Mouse (Mus musculus) hindbrain, embryonic 14.5 days (tissue): ENCODE data around the gene Opcml. TPM values are rescaled to one million over a fixed set of nuclear protein-coding genes. Genes with fewer than 3 reads are reported as not detected.

Experiments
- ATAC-seq: fragments of 200-750 bp; cut with Nextera tagmentation; 2 replicates; pipeline ENCODE4 v1.8.0; 2017; ENCODE audit warnings: moderate number of reproducible peaks, mild to moderate bottlenecking, moderate TSS enrichment, moderate library complexity; ENCODE audit not compliant: low FRiP score
- DNase-seq: peaks from one replicate; pipeline ENCODE4 v3.0.0-alpha.2; 2015; ENCODE audit warnings: low spot score
- H3K27ac ChIP-seq: fragments of 300-500 bp; sonication (generic); 2 replicates; pipeline ENCODE4 v1.5.1; 2014; ENCODE audit warnings: mild to moderate bottlenecking, moderate library complexity
- H3K27me3 ChIP-seq: fragments of 300-500 bp; sonication (generic); 2 replicates; pipeline ENCODE4 v1.6.1; 2014; ENCODE audit warnings: mild to moderate bottlenecking, low read length, mixed read lengths; ENCODE audit not compliant: control insufficient read depth, insufficient read depth
- H3K36me3 ChIP-seq: fragments of 300-500 bp; sonication (generic); replicated peaks from 2 replicates; pipeline ENCODE4 v1.6.1; 2014; ENCODE audit not compliant: control insufficient read depth, insufficient read depth
- H3K4me1 ChIP-seq: fragments of 300-500 bp; sonication (generic); replicated peaks from 2 replicates; pipeline ENCODE4 v1.6.1; 2014; ENCODE audit warnings: antibody characterized with exemption, low read length, mixed read lengths; ENCODE audit not compliant: control insufficient read depth, insufficient read depth
- H3K4me2 ChIP-seq: fragments of 300-500 bp; sonication (generic); replicated peaks from 2 replicates; pipeline ENCODE4 v1.6.1; 2014; ENCODE audit warnings: mild to moderate bottlenecking, moderate library complexity
- H3K4me3 ChIP-seq: fragments of 300-500 bp; sonication (generic); replicated peaks from 2 replicates; pipeline ENCODE4 v1.5.1; 2014; ENCODE audit warnings: mild to moderate bottlenecking, low read length
- H3K9ac ChIP-seq: fragments of 300-500 bp; sonication (generic); 2 replicates; pipeline ENCODE4 v1.6.1; 2014
- H3K9me3 ChIP-seq: fragments of 300-500 bp; sonication (generic); 2 replicates; pipeline ENCODE4 v1.6.1; 2016; ENCODE audit warnings: low read length; ENCODE audit not compliant: control insufficient read depth
- WGBS: fragments of 180-500 bp; shearing (Covaris S2); extraction: QIAGEN DNeasy Blood & Tissue Kit; methylation state at CpG from one replicate; pipeline ENCODE4 v1.1.7; 2014; 5-methylcytosine and 5-hydroxymethylcytosine counted together
- polyA plus RNA-seq: library from polyadenylated mRNA; unstranded; fragments of >200 nt; fragmentation: Nextera tagmentation; extraction: Ambion mirVana; gene quantifications from 2 replicates; pipeline ENCODE4 v1.2.1, GENCODE M21; 2014

Gene Opcml
- polyA plus RNA-seq, 1 experiment from 2014 or later: 42.9 TPM

DNA sequence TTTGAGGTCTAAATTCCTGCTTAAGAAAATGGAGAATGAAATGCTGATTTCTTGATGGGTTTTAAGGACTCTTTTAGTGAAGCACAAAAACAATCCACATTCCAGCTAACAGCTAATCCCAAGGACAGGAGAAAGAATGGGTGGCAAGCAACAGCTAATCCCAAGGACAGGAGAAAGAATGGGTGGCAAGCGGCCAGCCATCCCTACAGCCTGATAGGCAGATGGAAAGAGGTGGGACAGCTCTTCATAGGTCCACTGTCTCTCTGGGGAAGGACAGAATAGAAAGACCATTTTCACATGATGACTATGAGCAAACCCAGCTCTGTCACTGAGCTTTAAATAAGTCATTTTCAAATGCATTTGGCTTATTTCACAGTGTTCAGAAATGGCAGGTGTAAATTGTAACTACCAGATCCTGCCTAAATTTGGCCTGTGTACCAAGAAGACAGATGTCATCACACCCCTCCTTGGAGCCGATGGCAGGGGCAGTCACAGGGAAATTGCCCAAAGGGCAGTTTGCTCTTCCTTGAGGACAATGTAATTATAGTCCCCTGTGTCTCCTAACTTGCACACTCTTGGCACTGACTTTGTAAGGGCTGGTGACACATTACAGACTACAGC, 427.6 kb downstream of the Opcml start:
- H3K4me1 ChIP-seq: no peaks in the 10 kb centered on the region
- no peak overlapping the region for H3K4me3 ChIP-seq
- no peak for DNase-seq
- 68% methylated on average over 2 of the region's 2 CpGs for WGBS
- H3K27ac ChIP-seq: no peak overlapping the region
- H3K36me3 ChIP-seq: no peaks in the 10 kb centered on the region
- H3K27me3 ChIP-seq: no peaks in the 10 kb centered on the region
- H3K9ac ChIP-seq: no peak overlapping the region
- no peaks in the 10 kb centered on the region for H3K9me3 ChIP-seq
- ATAC-seq: no peak
- H3K4me2 ChIP-seq: no peak overlapping the region

DNA sequence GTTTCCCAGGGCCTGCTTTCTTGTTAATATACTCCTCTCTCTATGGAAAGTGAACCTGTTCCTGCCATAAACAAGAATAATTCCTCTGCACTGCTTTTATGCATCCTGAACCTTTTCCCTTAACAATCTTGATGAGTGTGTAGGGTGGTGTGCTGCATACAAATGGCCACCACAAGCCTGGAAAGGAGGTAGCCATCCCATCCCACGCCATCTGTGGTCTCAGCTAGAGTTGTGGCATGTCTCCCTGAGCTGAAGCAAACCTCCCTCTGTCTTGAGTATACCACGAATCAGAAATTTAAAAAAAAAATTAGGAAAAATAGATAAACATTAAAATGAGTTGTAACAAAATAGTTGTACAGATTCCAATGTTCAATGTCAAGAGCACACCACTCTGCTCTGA, 432.2 kb downstream of the Opcml start:
- WGBS: 69% methylated on average over 2 of the region's 2 CpGs

DNA sequence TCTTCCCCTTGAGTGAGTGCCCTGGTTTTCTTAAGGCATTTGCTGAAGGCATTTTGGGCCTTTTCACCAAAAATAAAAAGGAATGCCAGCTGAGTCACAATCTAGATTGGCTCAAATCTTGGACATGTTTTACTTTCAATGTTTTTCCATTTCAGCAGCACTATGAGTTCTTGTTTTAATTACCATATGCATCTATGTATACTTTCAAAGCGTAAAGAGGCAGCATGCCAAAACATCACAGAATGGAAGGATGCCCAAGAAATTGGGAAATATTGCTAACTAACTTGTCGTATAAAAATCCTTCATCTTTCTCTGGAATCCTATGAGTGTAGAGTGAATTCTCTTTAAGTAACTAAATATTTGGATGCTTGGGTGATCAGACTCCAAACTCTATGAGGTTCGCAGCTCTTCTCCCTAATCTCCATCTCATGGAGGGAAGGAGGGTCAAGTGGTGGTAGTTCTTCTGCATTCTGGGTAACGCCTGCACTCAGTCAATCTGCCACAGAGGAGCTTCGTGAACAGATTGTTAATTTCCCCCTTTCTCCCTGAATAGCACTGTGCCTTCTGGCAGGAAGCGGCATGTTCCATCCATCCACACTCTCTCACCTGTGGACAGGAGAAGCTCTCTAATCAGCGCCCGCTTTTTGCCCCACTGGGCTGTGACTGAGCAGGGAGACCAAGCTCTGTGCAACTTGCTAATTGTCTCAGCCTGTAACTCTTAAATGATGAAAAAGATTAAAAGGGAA, 435.4 kb downstream of the Opcml start:
- Histone ChIP-seq H3K27me3 (no peaks in the 10 kb centered on the region), H3K4me2 (no peak overlapping the region), H3K4me3 (no peak overlapping the region), H3K36me3 (no peaks in the 10 kb centered on the region), H3K9ac (no peak overlapping the region), H3K27ac (no peak overlapping the region), H3K4me1 (no peaks in the 10 kb centered on the region), H3K9me3 (no peaks in the 10 kb centered on the region)
- DNase-seq (no peak), ATAC-seq (no peak)
- 82% methylated on average over 8 of the region's 8 CpGs for WGBS

More for the DNA sequence above, 432.2 kb downstream of the Opcml start:
- H3K36me3 ChIP-seq: no peaks in the 10 kb centered on the region
- H3K4me1 ChIP-seq: no peaks in the 10 kb centered on the region
- no peak overlapping the region for H3K9ac ChIP-seq
- ATAC-seq (no peak), DNase-seq (no peak)
- H3K27me3 ChIP-seq: no peaks in the 10 kb centered on the region
- H3K4me3 ChIP-seq: no peak overlapping the region
- no peaks in the 10 kb centered on the region for H3K9me3 ChIP-seq
- H3K27ac ChIP-seq: no peak overlapping the region
- no peak overlapping the region for H3K4me2 ChIP-seq

DNA sequence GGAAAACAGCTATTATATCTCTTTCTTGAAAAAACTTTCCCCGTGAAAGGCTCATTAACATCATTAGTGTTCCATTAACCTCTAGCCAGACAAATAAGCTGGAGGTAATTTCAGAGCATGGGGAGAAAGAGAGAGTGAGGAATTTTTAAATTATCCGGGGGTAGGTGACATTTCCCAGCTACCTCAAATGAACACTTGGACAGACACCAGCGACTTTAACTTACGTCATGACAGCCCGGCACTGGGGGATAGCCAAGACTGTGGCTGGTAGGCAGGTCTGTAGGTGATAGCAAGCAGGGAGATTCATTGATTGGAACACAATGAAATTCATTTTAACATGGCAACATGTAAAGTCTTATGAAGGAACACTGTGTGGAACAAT, 436.0 kb downstream of the Opcml start:
- no peak overlapping the region for H3K4me3 ChIP-seq
- no peak overlapping the region for H3K9ac ChIP-seq
- H3K36me3 ChIP-seq: no peaks in the 10 kb centered on the region
- H3K27ac ChIP-seq: no peak overlapping the region
- WGBS: 81% methylated on average over 5 of the region's 5 CpGs
- no peaks in the 10 kb centered on the region for H3K27me3 ChIP-seq
- no peak overlapping the region for H3K4me2 ChIP-seq
- no peaks in the 10 kb centered on the region for H3K9me3 ChIP-seq
- ATAC-seq (no peak), DNase-seq (no peak)
- no peaks in the 10 kb centered on the region for H3K4me1 ChIP-seq

DNA sequence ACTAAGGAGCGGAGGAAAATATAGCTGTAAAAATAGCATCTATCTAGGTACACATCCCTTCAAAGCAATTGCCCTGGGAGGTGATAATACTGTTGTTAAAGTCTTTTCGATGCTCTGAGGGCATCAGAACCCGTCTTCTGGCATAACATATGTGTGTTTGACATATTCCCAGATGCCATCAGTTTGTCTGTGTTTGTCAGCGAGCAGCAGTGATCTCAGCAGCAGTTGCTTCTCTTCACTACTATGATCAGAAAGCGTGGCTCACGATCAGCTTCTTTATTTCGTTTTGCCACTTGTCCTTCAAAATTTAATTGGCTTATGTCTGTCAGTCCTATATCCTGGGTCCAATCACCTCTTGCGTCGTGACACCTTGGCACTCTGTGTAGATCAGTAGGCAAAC, 447.9 kb downstream of the Opcml start:
- ATAC-seq (no peak), DNase-seq (no peak)
- Histone ChIP-seq H3K4me3 (no peak overlapping the region), H3K27me3 (no peaks in the 10 kb centered on the region), H3K9me3 (no peaks in the 10 kb centered on the region), H3K4me2 (no peak overlapping the region), H3K36me3 (no peaks in the 10 kb centered on the region), H3K27ac (no peak overlapping the region), H3K9ac (no peak overlapping the region), H3K4me1 (no peaks in the 10 kb centered on the region)
- WGBS: 85% methylated on average over 9 of the region's 9 CpGs

DNA sequence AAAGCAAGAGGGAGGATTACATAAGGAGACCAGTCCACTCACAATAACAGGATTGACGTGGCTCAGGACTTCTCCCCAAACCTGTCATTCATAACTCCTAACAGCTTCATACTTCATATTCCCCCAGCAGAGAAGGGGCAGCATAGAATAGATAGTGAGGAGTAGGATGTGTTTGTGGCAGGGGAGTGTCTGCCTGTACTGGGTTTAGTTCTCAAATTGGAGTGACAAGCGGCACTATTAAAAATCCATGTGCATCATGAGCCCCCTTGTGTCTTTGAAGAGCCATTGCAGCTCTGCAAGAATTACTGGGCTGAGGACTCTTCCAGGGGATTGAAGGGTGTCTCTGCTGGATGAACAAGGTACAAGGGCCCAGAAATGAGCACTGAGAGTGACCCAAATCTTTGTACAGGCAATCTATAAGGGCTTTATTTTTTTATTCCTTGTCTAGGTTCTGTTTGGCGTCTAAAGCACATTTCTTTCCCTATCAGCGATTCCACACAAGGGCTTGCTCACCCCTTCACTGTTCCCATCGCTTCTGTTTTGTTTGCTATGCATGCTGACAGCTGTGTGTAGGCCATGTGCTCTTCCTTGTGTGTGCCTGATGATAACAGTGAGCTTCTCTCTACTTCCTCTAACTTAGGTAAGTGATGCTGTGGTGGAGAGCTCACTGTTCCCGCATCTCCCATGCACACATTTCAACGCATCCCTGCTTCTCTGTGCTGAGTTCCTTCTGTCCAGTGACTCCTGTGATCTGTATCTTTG, 457.3 kb downstream of the Opcml start:
- Histone ChIP-seq H3K4me2 (no peak overlapping the region), H3K36me3 (no peaks in the 10 kb centered on the region), H3K9ac (no peak overlapping the region), H3K9me3 (no peaks in the 10 kb centered on the region), H3K4me1 (no peaks in the 10 kb centered on the region), H3K27me3 (no peaks in the 10 kb centered on the region), H3K27ac (no peak overlapping the region), H3K4me3 (no peak overlapping the region)
- DNase-seq (peak; percentile 80), ATAC-seq (peak; percentile 65; the same call in 1 of the 2 replicates)
- WGBS: 69% methylated on average over 7 of the region's 7 CpGs

DNA sequence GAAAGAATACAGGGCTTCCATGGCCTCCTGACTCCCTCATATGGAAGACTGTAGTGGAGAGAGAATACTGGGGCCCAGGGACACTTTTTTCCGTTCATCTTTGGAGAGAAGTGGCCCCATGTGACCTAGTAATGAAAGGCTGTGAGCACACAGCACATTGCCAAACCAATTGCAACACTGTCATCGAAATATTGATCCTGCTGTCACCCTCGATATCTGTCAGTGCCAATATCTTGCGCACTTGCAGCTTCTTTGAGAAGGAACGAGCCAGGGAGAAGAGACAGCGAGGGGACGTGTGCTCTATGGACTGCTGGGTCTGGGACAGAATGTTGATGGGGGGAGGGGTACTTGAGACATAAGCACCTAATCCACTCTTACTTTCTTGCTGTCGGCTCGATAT, 460.8 kb downstream of the Opcml start:
- H3K4me3 ChIP-seq: no peak overlapping the region
- H3K9me3 ChIP-seq: no peaks in the 10 kb centered on the region
- no peak overlapping the region for H3K9ac ChIP-seq
- no peak overlapping the region for H3K27ac ChIP-seq
- WGBS: 90% methylated on average over 9 of the region's 9 CpGs
- DNase-seq: no peak
- peaks cover 12% of the 10 kb centered on the region for H3K4me1 ChIP-seq
- ATAC-seq: no peak
- H3K4me2 ChIP-seq: no peak overlapping the region
- H3K36me3 ChIP-seq: no peaks in the 10 kb centered on the region
- no peaks in the 10 kb centered on the region for H3K27me3 ChIP-seq

DNA sequence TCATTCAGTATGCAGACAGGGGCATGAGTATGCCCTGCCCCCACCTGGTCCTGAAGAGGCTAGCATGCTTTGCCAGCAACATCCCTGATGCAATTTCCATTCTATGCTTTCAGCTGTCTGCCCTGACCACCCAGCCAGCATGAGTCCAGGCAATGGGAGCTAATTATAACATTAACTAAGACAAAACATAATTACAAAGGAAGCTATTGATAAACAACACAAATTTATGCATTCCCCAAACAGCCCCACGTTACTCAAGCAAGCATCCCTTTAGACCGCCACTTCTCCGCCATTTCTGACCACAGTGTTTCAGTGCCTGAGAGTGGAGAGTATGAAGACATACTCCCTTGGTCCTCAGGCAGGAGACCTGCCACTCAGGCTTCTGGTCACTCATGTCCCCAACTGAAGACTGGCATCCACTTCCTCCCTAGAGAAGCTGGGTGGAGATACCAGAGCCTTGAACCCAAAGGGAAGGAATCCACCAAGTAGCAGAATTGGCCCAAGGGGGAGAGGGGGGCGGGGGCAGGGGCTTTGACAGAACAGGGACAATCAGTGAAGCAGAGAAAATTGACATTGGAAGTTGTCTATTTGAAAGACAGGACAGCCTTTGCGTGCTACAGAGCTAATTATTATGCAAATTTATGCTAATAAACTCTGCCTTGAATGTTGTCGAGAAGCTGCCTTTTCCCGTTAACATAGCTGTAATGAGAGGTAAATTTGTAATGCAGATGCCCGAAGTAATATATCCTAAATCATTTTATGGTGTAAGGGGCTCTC, 464.7 kb downstream of the Opcml start:
- DNase-seq: no peak
- Histone ChIP-seq H3K9me3 (no peaks in the 10 kb centered on the region), H3K36me3 (no peaks in the 10 kb centered on the region), H3K9ac (no peak overlapping the region), H3K4me3 (no peak overlapping the region), H3K4me2 (no peak overlapping the region), H3K27ac (peak overlapping the region; percentile 49), H3K4me1 (peaks cover 12% of the 10 kb centered on the region), H3K27me3 (no peaks in the 10 kb centered on the region; the same call in 1 of the 2 replicates)
- ATAC-seq: peak; percentile 58; the same call in 1 of the 2 replicates
- WGBS: 34% methylated on average over 8 of the region's 8 CpGs

DNA sequence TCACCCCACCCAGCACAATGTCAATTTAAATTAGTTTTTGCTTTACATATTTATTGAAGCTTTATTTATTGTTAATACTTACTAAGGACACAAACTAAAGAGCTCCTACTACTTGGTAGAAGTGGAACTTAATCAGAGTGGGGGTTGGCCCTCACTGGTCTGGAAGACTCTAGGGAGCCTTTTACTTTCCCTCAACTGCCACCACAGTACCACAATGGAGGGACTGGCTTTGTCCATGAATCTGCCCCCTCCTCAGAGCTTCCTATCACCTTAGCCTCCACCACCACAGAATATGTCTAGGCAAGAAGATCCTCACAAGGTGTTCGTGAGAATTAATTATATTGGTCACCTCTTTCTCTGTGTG, 465.3 kb downstream of the Opcml start:
- Histone ChIP-seq H3K9ac (no peak overlapping the region), H3K36me3 (no peaks in the 10 kb centered on the region), H3K27ac (no peak overlapping the region), H3K27me3 (no peaks in the 10 kb centered on the region; the same call in 1 of the 2 replicates), H3K9me3 (no peaks in the 10 kb centered on the region), H3K4me1 (peaks cover 12% of the 10 kb centered on the region), H3K4me3 (no peak overlapping the region), H3K4me2 (no peak overlapping the region)
- ATAC-seq (0 out of 2 replicates have a peak, but pooled peaks have one; percentile 32), DNase-seq (no peak)
- 70% methylated on average over 1 of the region's 1 CpGs for WGBS
